Mouse (Mus musculus): Measurements from ENCODE around the gene Miga1. TPM values are rescaled to one million over a fixed set of nuclear protein-coding genes. Genes with fewer than 3 reads are reported as not detected.

Gene Miga1
- total and polyA plus RNA-seq, 2 experiments from 2014 or later = 18.7 to 28.2 TPM

- WGBS = 2% methylated on average over 49 of the region's 63 CpGs
- Histone ChIP-seq H3K4me1 (ENCODE audit: insufficient read depth, low read length) (peaks cover 2% of the 10 kb centered on the region; the same call in 1 of the 2 replicates), H3K36me3 (ENCODE audit: insufficient read depth, low read length) (no peaks in the 10 kb centered on the region), H3K9me3 (ENCODE audit: low read length) (no peaks in the 10 kb centered on the region), H3K4me2 (ENCODE audit: low read depth, low read length, poor library complexity, severe bottlenecking) (peak overlapping the region; percentile 100), H3K27ac (ENCODE audit: low read depth, low read length) (no peak overlapping the region), H3K9ac (replicated peaks; ENCODE audit: low read length, poor library complexity, severe bottlenecking) (peak overlapping the region; percentile 44), H3K4me3 (ENCODE audit: low read depth, low read length) (peak overlapping the region; percentile 55), H3K27me3 (ENCODE audit: insufficient read depth, low read length) (no peaks in the 10 kb centered on the region; the same call in 1 of the 2 replicates)
- ATAC-seq (ENCODE audit: low FRiP score) = peak; percentile 62
- DNase-seq (ENCODE audit: low spot score) = peak; percentile 44
- no peak for TF ChIP-seq CTCF (IDR thresholded peaks at IDR 0.05)
Measured at GRCm38 (mm10) chr3:152265351-152266035, 74.7 kb downstream of the Miga1 start.

- H3K4me2 ChIP-seq (ENCODE audit: low read depth, low read length, poor library complexity, severe bottlenecking) = no peak overlapping the region
- H3K9ac ChIP-seq (replicated peaks; ENCODE audit: low read length, poor library complexity, severe bottlenecking) = no peak overlapping the region
- H3K4me1 ChIP-seq (ENCODE audit: insufficient read depth, low read length) = peaks cover 2% of the 10 kb centered on the region; the same call in 1 of the 2 replicates
- no peak for DNase-seq (ENCODE audit: low spot score)
- no peaks in the 10 kb centered on the region for H3K9me3 ChIP-seq (ENCODE audit: low read length)
- no peaks in the 10 kb centered on the region; the same call in 1 of the 2 replicates for H3K27me3 ChIP-seq (ENCODE audit: insufficient read depth, low read length)
- ATAC-seq (ENCODE audit: low FRiP score) = no peak
- H3K27ac ChIP-seq (ENCODE audit: low read depth, low read length) = no peak overlapping the region
- TF ChIP-seq CTCF (IDR thresholded peaks at IDR 0.05) = no peak
- no peaks in the 10 kb centered on the region for H3K36me3 ChIP-seq (ENCODE audit: insufficient read depth, low read length)
- H3K4me3 ChIP-seq (ENCODE audit: low read depth, low read length) = peak overlapping the region; percentile 55; the same call in 1 of the 2 replicates
- 44% methylated on average over 12 of the region's 12 CpGs for WGBS
Measured at GRCm38 (mm10) chr3:152264830-152265229, 75.4 kb downstream of the Miga1 start.

GRCm38 (mm10) chr3:152264374-152264773 is 75.8 kb downstream of the Miga1 start:
- Histone ChIP-seq H3K4me2 (ENCODE audit: low read depth, low read length, poor library complexity, severe bottlenecking) (no peak overlapping the region), H3K4me1 (ENCODE audit: insufficient read depth, low read length) (peaks cover 2% of the 10 kb centered on the region; the same call in 1 of the 2 replicates), H3K4me3 (ENCODE audit: low read depth, low read length) (no peak overlapping the region), H3K27ac (ENCODE audit: low read depth, low read length) (no peak overlapping the region), H3K9ac (replicated peaks; ENCODE audit: low read length, poor library complexity, severe bottlenecking) (no peak overlapping the region), H3K9me3 (ENCODE audit: low read length) (no peaks in the 10 kb centered on the region), H3K27me3 (ENCODE audit: insufficient read depth, low read length) (no peaks in the 10 kb centered on the region; the same call in 1 of the 2 replicates), H3K36me3 (ENCODE audit: insufficient read depth, low read length) (no peaks in the 10 kb centered on the region)
- no peak for ATAC-seq (ENCODE audit: low FRiP score)
- WGBS = 56% methylated on average over 10 of the region's 10 CpGs
- TF ChIP-seq CTCF (IDR thresholded peaks at IDR 0.05) = no peak
- no peak for DNase-seq (ENCODE audit: low spot score)

GRCm38 (mm10) chr3:152261948-152262347 is 78.3 kb downstream of the Miga1 start:
- Histone ChIP-seq H3K9ac (replicated peaks; ENCODE audit: low read length, poor library complexity, severe bottlenecking) (no peak overlapping the region), H3K4me3 (ENCODE audit: low read depth, low read length) (no peak overlapping the region), H3K4me2 (ENCODE audit: low read depth, low read length, poor library complexity, severe bottlenecking) (no peak overlapping the region), H3K9me3 (ENCODE audit: low read length) (no peaks in the 10 kb centered on the region), H3K4me1 (ENCODE audit: insufficient read depth, low read length) (peaks cover 2% of the 10 kb centered on the region; the same call in 1 of the 2 replicates), H3K27me3 (ENCODE audit: insufficient read depth, low read length) (no peaks in the 10 kb centered on the region; the same call in 1 of the 2 replicates), H3K36me3 (ENCODE audit: insufficient read depth, low read length) (no peaks in the 10 kb centered on the region), H3K27ac (ENCODE audit: low read depth, low read length) (no peak overlapping the region)
- ATAC-seq (ENCODE audit: low FRiP score) (no peak), DNase-seq (ENCODE audit: low spot score) (no peak)
- no peak for TF ChIP-seq CTCF (IDR thresholded peaks at IDR 0.05)
- 25% methylated on average over 8 of the region's 8 CpGs for WGBS

- Histone ChIP-seq H3K4me3 (ENCODE audit: low read depth, low read length) (no peak overlapping the region), H3K27ac (ENCODE audit: low read depth, low read length) (no peak overlapping the region), H3K27me3 (ENCODE audit: insufficient read depth, low read length) (no peaks in the 10 kb centered on the region; the same call in 1 of the 2 replicates), H3K9me3 (ENCODE audit: low read length) (no peaks in the 10 kb centered on the region), H3K36me3 (ENCODE audit: insufficient read depth, low read length) (no peaks in the 10 kb centered on the region), H3K4me1 (ENCODE audit: insufficient read depth, low read length) (peaks cover 2% of the 10 kb centered on the region; the same call in 1 of the 2 replicates), H3K4me2 (ENCODE audit: low read depth, low read length, poor library complexity, severe bottlenecking) (no peak overlapping the region), H3K9ac (replicated peaks; ENCODE audit: low read length, poor library complexity, severe bottlenecking) (no peak overlapping the region)
- no peak for DNase-seq (ENCODE audit: low spot score)
- no peak for TF ChIP-seq CTCF (IDR thresholded peaks at IDR 0.05)
- no peak for ATAC-seq (ENCODE audit: low FRiP score)
- WGBS = 59% methylated on average over 8 of the region's 8 CpGs
Measured at GRCm38 (mm10) chr3:152261436-152261835, 78.8 kb downstream of the Miga1 start.

- H3K27ac ChIP-seq (ENCODE audit: low read depth, low read length) = no peak overlapping the region
- TF ChIP-seq CTCF (IDR thresholded peaks at IDR 0.05) = no peak
- 95% methylated on average over 1 of the region's 1 CpGs for WGBS
- H3K36me3 ChIP-seq (ENCODE audit: insufficient read depth, low read length) = no peaks in the 10 kb centered on the region
- H3K4me3 ChIP-seq (ENCODE audit: low read depth, low read length) = no peak overlapping the region
- H3K4me2 ChIP-seq (ENCODE audit: low read depth, low read length, poor library complexity, severe bottlenecking) = no peak overlapping the region
- H3K27me3 ChIP-seq (ENCODE audit: insufficient read depth, low read length) = no peaks in the 10 kb centered on the region; the same call in 1 of the 2 replicates
- H3K4me1 ChIP-seq (ENCODE audit: insufficient read depth, low read length) = no peaks in the 10 kb centered on the region; the same call in 1 of the 2 replicates
- ATAC-seq (ENCODE audit: low FRiP score) = no peak
- no peak overlapping the region for H3K9ac ChIP-seq (replicated peaks; ENCODE audit: low read length, poor library complexity, severe bottlenecking)
- no peak for DNase-seq (ENCODE audit: low spot score)
- no peaks in the 10 kb centered on the region for H3K9me3 ChIP-seq (ENCODE audit: low read length)
Measured at GRCm38 (mm10) chr3:152260362-152260761, 79.8 kb downstream of the Miga1 start.

Measured in midbrain, postnatal 0 days (tissue).